Mouse (Mus musculus) lung, postnatal 0 days (tissue): ENCODE data around the gene Taok2. TPM values are rescaled to one million over a fixed set of nuclear protein-coding genes. Genes with fewer than 3 reads are reported as not detected.

Experiments
- ATAC-seq: fragments of 200-750 bp; cut with Nextera tagmentation; 2 replicates; pipeline ENCODE4 v1.8.0; 2017; ENCODE audit warnings: moderate library complexity
- DNase-seq: peaks from one replicate; pipeline ENCODE4 v3.0.0-alpha.2; 2016; ENCODE audit warnings: low spot score
- H3K27ac ChIP-seq: fragments of 300-500 bp; sonication (generic); 2 replicates; pipeline ENCODE4 v1.5.1; 2014; ENCODE audit warnings: antibody characterized with exemption, mild to moderate bottlenecking, low read length, mixed read lengths
- H3K27me3 ChIP-seq: fragments of 300-500 bp; sonication (generic); replicated peaks from 2 replicates; pipeline ENCODE4 v1.6.1; 2014; ENCODE audit warnings: low read length, mixed read lengths; ENCODE audit not compliant: insufficient read depth
- H3K36me3 ChIP-seq: fragments of 300-500 bp; sonication (generic); 2 replicates; pipeline ENCODE4 v1.6.1; 2014; ENCODE audit warnings: low read length, mixed read lengths; ENCODE audit not compliant: insufficient read depth
- H3K4me1 ChIP-seq: fragments of 300-500 bp; sonication (generic); 2 replicates; pipeline ENCODE4 v1.6.1; 2014; ENCODE audit warnings: antibody characterized with exemption, low read depth, low read length, mixed read lengths; ENCODE audit not compliant: insufficient read depth
- H3K4me2 ChIP-seq: fragments of 300-500 bp; sonication (generic); replicated peaks from 2 replicates; pipeline ENCODE4 v1.6.1; 2014; ENCODE audit warnings: low read depth, mild to moderate bottlenecking, low read length, moderate library complexity, mixed read lengths
- H3K4me3 ChIP-seq: fragments of 300-500 bp; sonication (generic); 2 replicates; pipeline ENCODE4 v1.5.1; 2014; ENCODE audit warnings: low read depth, low read length
- H3K9ac ChIP-seq: fragments of 300-500 bp; sonication (generic); replicated peaks from 2 replicates; pipeline ENCODE4 v1.6.1; 2014; ENCODE audit warnings: low read depth, mild to moderate bottlenecking
- H3K9me3 ChIP-seq: fragments of 300-500 bp; sonication (generic); 2 replicates; pipeline ENCODE4 v1.6.1; 2016; ENCODE audit warnings: low read length, mixed read lengths
- CTCF ChIP-seq: IDR thresholded peaks from 2 replicates; pipeline ENCODE4 v1.5.1; 2016; ENCODE audit warnings: antibody characterized with exemption, mild to moderate bottlenecking
- EP300 ChIP-seq: IDR thresholded peaks from 2 replicates; pipeline ENCODE4 v1.6.1; 2016; ENCODE audit warnings: antibody characterized with exemption, mild to moderate bottlenecking, control low read depth
- WGBS: fragments of 180-500 bp; shearing (Covaris S2); extraction: QIAGEN DNeasy Blood & Tissue Kit; methylation state at CpG from one replicate; pipeline ENCODE4 v1.1.7; 2014; 5-methylcytosine and 5-hydroxymethylcytosine counted together
- polyA plus RNA-seq: library from polyadenylated mRNA; unstranded; fragments of >200 nt; fragmentation: Nextera tagmentation; extraction: Ambion mirVana; gene quantifications from 2 replicates; pipeline ENCODE4 v1.2.1, GENCODE M21; 2015

Taok2 gene
- polyA plus RNA-seq, 1 experiment from 2014 or later, result 36.1 TPM

- 51% methylated on average over 6 of the region's 6 CpGs for WGBS
- DNase-seq, result no peak
- Histone ChIP-seq H3K9me3 (no peaks in the 10 kb centered on the region), H3K36me3 (peaks cover 28% of the 10 kb centered on the region), H3K4me3 (no peak overlapping the region), H3K27ac (no peak overlapping the region), H3K4me2 (no peak overlapping the region), H3K27me3 (no peaks in the 10 kb centered on the region), H3K4me1 (peaks cover 6% of the 10 kb centered on the region; the same call in 1 of the 2 replicates), H3K9ac (no peak overlapping the region)
- no peak for ATAC-seq
- TF ChIP-seq CTCF (no peak), EP300 (no peak)
Observed at GRCm38 (mm10) chr7:126863791-126864190, 20.7 kb downstream of the Taok2 start.

DNA sequence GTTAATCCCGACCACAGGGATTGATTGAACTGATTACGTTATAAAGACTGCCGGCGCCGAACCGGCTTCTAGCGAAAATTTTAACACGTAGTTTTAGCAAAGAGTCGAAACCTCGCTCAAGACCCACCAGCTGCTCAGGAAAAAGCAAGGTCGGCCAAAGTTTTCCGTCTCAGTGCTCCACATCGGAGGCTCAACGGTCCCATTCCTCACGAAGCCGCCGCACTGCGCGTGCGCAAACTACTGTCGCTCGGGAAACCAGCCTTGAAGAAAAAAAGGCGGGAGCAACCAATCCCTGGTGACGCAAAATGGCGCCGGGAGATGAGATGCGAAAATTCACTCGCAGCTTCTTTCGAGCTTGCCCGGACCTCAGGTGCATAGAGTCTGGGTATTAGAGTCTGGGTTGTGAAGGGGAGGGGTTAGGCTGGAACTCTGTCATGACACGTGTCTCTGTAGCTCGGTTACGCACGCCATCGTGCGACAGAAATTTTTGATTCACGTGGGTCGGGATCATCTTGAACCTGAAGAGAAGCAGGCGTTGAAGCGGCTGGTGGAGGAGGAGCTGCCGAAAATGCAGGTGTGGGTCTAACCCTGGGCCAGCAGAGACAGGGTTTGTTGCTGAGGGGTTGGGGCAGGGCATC lies 22.2 kb downstream of the Taok2 start, which contains the start of gene Ino80e:
TSS of gene Ino80e (minus strand) at position 231 of the 638 bp plus-strand sequence.
- H3K9ac ChIP-seq, result peak within 1 kb of the TSS; percentile 44
- under 1% methylated on average over 41 of the region's 41 CpGs for WGBS
- H3K9me3 ChIP-seq, result no peaks in the 10 kb centered on the region
- TF ChIP-seq EP300 (no peak), CTCF (peak; percentile 17; the same call in 1 of the 2 replicates)
- no peaks in the 10 kb centered on the region for H3K27me3 ChIP-seq
- H3K4me2 ChIP-seq, result peak within 1 kb of the TSS; percentile 71
- H3K4me1 ChIP-seq, result peaks cover 6% of the 10 kb centered on the region; the same call in 1 of the 2 replicates
- peak; percentile 84 for ATAC-seq
- peak within 1 kb of the TSS; percentile 61 for H3K4me3 ChIP-seq
- H3K36me3 ChIP-seq, result peaks cover 24% of the 10 kb centered on the region
- peak; percentile 96 for DNase-seq
- peak within 1 kb of the TSS; percentile 66; the same call in 1 of the 2 replicates for H3K27ac ChIP-seq

- ATAC-seq (peak; percentile 94), DNase-seq (peak; percentile 97)
- Histone ChIP-seq H3K27me3 (no peaks in the 10 kb centered on the region), H3K36me3 (peaks cover 18% of the 10 kb centered on the region), H3K4me2 (peak within 1 kb of the TSS; percentile 71), H3K4me1 (peaks cover 6% of the 10 kb centered on the region; the same call in 1 of the 2 replicates), H3K9me3 (no peaks in the 10 kb centered on the region), H3K27ac (peak within 1 kb of the TSS; percentile 66; the same call in 1 of the 2 replicates), H3K4me3 (peak within 1 kb of the TSS; percentile 61), H3K9ac (peak within 1 kb of the TSS; percentile 44)
- TF ChIP-seq EP300 (no peak), CTCF (0 out of 2 replicates have a peak, but pooled peaks have one; percentile 9)
- 1% methylated on average over 42 of the region's 42 CpGs for WGBS
Observed at GRCm38 (mm10) chr7:126861429-126862130, 22.9 kb downstream of the Taok2 start, which contains the start of gene Hirip3. Gene Hirip3 (plus strand): TSS chr7:126861972.

DNA sequence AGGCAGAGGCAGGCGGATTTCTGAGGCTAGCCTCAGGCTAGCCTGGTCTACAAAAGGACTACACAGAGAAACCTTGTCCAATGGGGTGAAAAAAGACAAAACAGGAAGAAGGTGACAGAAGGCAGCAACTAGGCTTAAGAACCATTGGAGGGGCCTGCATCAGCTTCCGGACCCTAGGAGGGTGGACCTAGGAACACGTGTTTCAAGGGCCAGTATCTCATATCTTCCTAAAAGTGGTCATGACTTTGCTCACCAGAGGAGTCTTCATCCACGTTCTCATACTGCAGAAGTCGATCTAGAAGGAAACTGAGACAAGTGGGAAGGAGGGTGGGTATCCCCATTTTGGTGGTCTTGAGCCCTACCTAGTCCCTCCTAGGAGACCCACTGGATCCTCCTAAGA lies 23.5 kb downstream of the Taok2 start:
- Histone ChIP-seq H3K27ac (no peak overlapping the region), H3K9me3 (no peaks in the 10 kb centered on the region), H3K4me2 (peak overlapping the region; percentile 71), H3K4me1 (peaks cover 6% of the 10 kb centered on the region; the same call in 1 of the 2 replicates), H3K9ac (peak overlapping the region; percentile 44), H3K36me3 (peaks cover 12% of the 10 kb centered on the region; the same call in 1 of the 2 replicates), H3K4me3 (peak overlapping the region; percentile 61), H3K27me3 (no peaks in the 10 kb centered on the region)
- no peak for DNase-seq
- ATAC-seq, result no peak
- 52% methylated on average over 5 of the region's 5 CpGs for WGBS
- no peak for TF ChIP-seq CTCF
- no peak for TF ChIP-seq EP300

GRCm38 (mm10) chr7:126856741-126857420 lies 27.6 kb downstream of the Taok2 start:
- no peak overlapping the region for H3K9ac ChIP-seq
- ATAC-seq (peak; percentile 87), DNase-seq (peak; percentile 73)
- H3K4me1 ChIP-seq, result peaks cover 6% of the 10 kb centered on the region; the same call in 1 of the 2 replicates
- H3K36me3 ChIP-seq, result peaks cover 13% of the 10 kb centered on the region
- H3K27ac ChIP-seq, result peak overlapping the region; percentile 83
- H3K9me3 ChIP-seq, result no peaks in the 10 kb centered on the region
- H3K27me3 ChIP-seq, result no peaks in the 10 kb centered on the region
- H3K4me2 ChIP-seq, result no peak overlapping the region
- no peak overlapping the region for H3K4me3 ChIP-seq
- 57% methylated on average over 9 of the region's 9 CpGs for WGBS
- TF ChIP-seq CTCF (peak; percentile 29), EP300 (peak; percentile 47; the same call in 1 of the 2 replicates)
